Mouse (Mus musculus): Measurements from ENCODE around the gene Snd1. TPM values are rescaled to one million over a fixed set of nuclear protein-coding genes. Genes with fewer than 3 reads are reported as not detected.

Gene Snd1
- total and polyA plus RNA-seq, 3 experiments, result 83.7 to 377 (median 210) TPM

- H3K27me3 ChIP-seq (replicated peaks), result no peaks in the 10 kb centered on the region
- peaks cover 8 to 29% of the 10 kb centered on the region in 2 experiments for H3K4me1 ChIP-seq (ENCODE audit: control insufficient read depth in 1 of 2, insufficient read depth in 2 of 2)
- TF ChIP-seq TCF12 (IDR thresholded peaks at IDR 0.05; ENCODE audit: low read depth, low read length), result no peak
- H3K27ac ChIP-seq (ENCODE audit: insufficient read depth, low read depth), result no peak overlapping the region
- no peak for DNase-seq (ENCODE audit: extremely low read depth)
- no peaks in the 10 kb centered on the region for H3K9me3 ChIP-seq (replicated peaks; ENCODE audit: low read length)
- dilution Hi-C loops (cut with MboI; ENCODE audit: extremely low pct_ligation_motif_present, extremely low pct_unique_long_range_greater_than_20kb, low sequenced_read_pairs) (no loop called here), in situ Hi-C loops (cut with MboI; ENCODE audit: low pct_ligation_motif_present, low pct_unique_long_range_greater_than_20kb, low sequenced_read_pairs) (loop anchor here (25.0 kb wide), 1 partner anchor 450 kb away; no protein-coding TSS in a partner anchor)
- no peak overlapping the region for H3K4me2 ChIP-seq (ENCODE audit: insufficient read depth, low read depth, poor library complexity, severe bottlenecking)
- peaks cover 48 to 82% of the 10 kb centered on the region in 2 experiments for H3K36me3 ChIP-seq (replicated peaks in 1 of 2; ENCODE audit: control insufficient read depth in 1 of 2, insufficient read depth in 1 of 2, low read length in 1 of 2)
- H3K4me3 ChIP-seq (replicated peaks in 1 of 3; ENCODE audit: low read depth in 2 of 3, low read length in 2 of 3, poor library complexity in 1 of 3), result no peak overlapping the region
- H3K9ac ChIP-seq (ENCODE audit: insufficient read depth, low read depth), result no peak overlapping the region
- H3K79me2 ChIP-seq (replicated peaks; ENCODE audit: control insufficient read depth, extremely low read depth, insufficient read depth, poor library complexity, severe bottlenecking), result peaks cover 18% of the 10 kb centered on the region
Observed at GRCm38 (mm10) chr6:28562323-28563044, 87.5 kb downstream of the Snd1 start.

GRCm38 (mm10) chr6:28567978-28568377 is 93.0 kb downstream of the Snd1 start:
- in situ Hi-C loops (cut with MboI; ENCODE audit: low pct_ligation_motif_present, low pct_unique_long_range_greater_than_20kb, low sequenced_read_pairs), result loop anchor here (25.0 kb wide), 1 partner anchor 444 kb away; no protein-coding TSS in a partner anchor
- Histone ChIP-seq H3K27ac (ENCODE audit: insufficient read depth, low read depth) (no peak overlapping the region), H3K79me2 (replicated peaks; ENCODE audit: control insufficient read depth, extremely low read depth, insufficient read depth, poor library complexity, severe bottlenecking) (peaks cover 17% of the 10 kb centered on the region), H3K4me1 (ENCODE audit: control insufficient read depth in 1 of 2, insufficient read depth in 2 of 2) (no peaks in the 10 kb centered on the region), H3K9ac (ENCODE audit: insufficient read depth, low read depth) (no peak overlapping the region), H3K4me2 (ENCODE audit: insufficient read depth, low read depth, poor library complexity, severe bottlenecking) (no peak overlapping the region), H3K9me3 (replicated peaks; ENCODE audit: low read length) (no peaks in the 10 kb centered on the region), H3K27me3 (replicated peaks) (no peaks in the 10 kb centered on the region), H3K36me3 (replicated peaks in 1 of 2; ENCODE audit: control insufficient read depth in 1 of 2, insufficient read depth in 1 of 2, low read length in 1 of 2) (peaks cover 35 to 85% of the 10 kb centered on the region in 2 experiments), H3K4me3 (replicated peaks in 1 of 3; ENCODE audit: low read depth in 2 of 3, low read length in 2 of 3, poor library complexity in 1 of 3) (no peak overlapping the region)
- DNase-seq (ENCODE audit: extremely low read depth), result no peak
- dilution Hi-C loops (cut with MboI; ENCODE audit: extremely low pct_ligation_motif_present, extremely low pct_unique_long_range_greater_than_20kb, low sequenced_read_pairs), result no loop called here
- no peak for TF ChIP-seq TCF12 (IDR thresholded peaks at IDR 0.05; ENCODE audit: low read depth, low read length)
- TF ChIP-seq RAD21 (IDR thresholded peaks at IDR 0.05; ENCODE audit: low read depth, low read length), result no peak
- no peak for TF ChIP-seq MAZ (IDR thresholded peaks at IDR 0.05; ENCODE audit: low read depth, low read length)
- no peak for TF ChIP-seq CTCF (conservative IDR thresholded peaks at IDR 0.05 in 1 of 2, IDR thresholded peaks at IDR 0.05 in 1 of 2; ENCODE audit: low read depth in 2 of 2, low read length in 2 of 2)
- no peak for TF ChIP-seq PAX5 (IDR thresholded peaks at IDR 0.05; ENCODE audit: low read length)
- no peak for TF ChIP-seq NELFE (IDR thresholded peaks at IDR 0.05; ENCODE audit: low read depth, low read length)
- no peak for TF ChIP-seq SMC3 (IDR thresholded peaks at IDR 0.05; ENCODE audit: low read depth, low read length)
- TF ChIP-seq HCFC1 (IDR thresholded peaks at IDR 0.05; ENCODE audit: low read depth, low read length), result no peak
- TF ChIP-seq EP300 (IDR thresholded peaks at IDR 0.05; ENCODE audit: low read length), result no peak
- TF ChIP-seq NRF1 (IDR thresholded peaks at IDR 0.05; ENCODE audit: low read depth, low read length), result no peak
- no peak for TF ChIP-seq ZC3H11A (IDR thresholded peaks at IDR 0.05; ENCODE audit: low read depth, low read length)
- no peak for TF ChIP-seq ZNF384 (IDR thresholded peaks at IDR 0.05; ENCODE audit: low read depth, low read length)
- no peak for TF ChIP-seq POLR2AphosphoS2 (IDR thresholded peaks at IDR 0.05; ENCODE audit: low read depth, low read length)
